Mouse (Mus musculus) CH12.LX (cell line): ENCODE data around the gene Cd2. TPM values are rescaled to one million over a fixed set of nuclear protein-coding genes. Genes with fewer than 3 reads are reported as not detected.

Experiments used
- DNase-seq: peaks from one replicate; pipeline ENCODE4 v3.0.0-alpha.2; 2013; ENCODE audit errors: extremely low read depth
- H3K27ac ChIP-seq: 2 replicates; pipeline ENCODE4 v1.5.1; 2012; ENCODE audit warnings: low read depth, mild to moderate bottlenecking, control low read depth, moderate library complexity; ENCODE audit not compliant: insufficient read depth
- H3K27me3 ChIP-seq: replicated peaks from 2 replicates; pipeline ENCODE3; 2012; ENCODE audit warnings: inconsistent platforms
- H3K36me3 ChIP-seq, 2 experiments: replicated peaks in 1 of 2; 2 replicates each; pipeline versions ENCODE3 to v1.6.1; 2012; ENCODE audit warnings: inconsistent platforms in 1 of 2, low read length in 1 of 2, mild to moderate bottlenecking in 1 of 2, mixed read lengths in 1 of 2, moderate library complexity in 1 of 2; ENCODE audit not compliant: control insufficient read depth in 1 of 2, insufficient read depth in 1 of 2
- H3K4me1 ChIP-seq, 2 experiments: 2 replicates each; pipeline ENCODE4 v1.6.1; 2012; ENCODE audit warnings: inconsistent platforms in 1 of 2, moderate library complexity in 1 of 2; ENCODE audit not compliant: insufficient read depth in 2 of 2, control insufficient read depth in 1 of 2
- H3K4me2 ChIP-seq: 2 replicates; pipeline ENCODE4 v1.6.1; 2012; ENCODE audit warnings: low read depth, mild to moderate bottlenecking, control low read depth; ENCODE audit not compliant: poor library complexity, insufficient read depth, severe bottlenecking
- H3K4me3 ChIP-seq, 3 experiments: fragments of 150-350 bp in 1 of 3; sonication (generic) in 1 of 3; replicated peaks in 1 of 3; 2 replicates each; pipeline versions ENCODE3 to v1.5.1; 2011 to 2012; ENCODE audit warnings: low read depth in 2 of 3, low read length in 2 of 3, mild to moderate bottlenecking in 2 of 3, moderate library complexity in 2 of 3, control low read depth in 1 of 3, improper control_type of control experiment in 1 of 3, inconsistent platforms in 1 of 3, mixed read lengths in 1 of 3; ENCODE audit not compliant: poor library complexity in 1 of 3
- H3K79me2 ChIP-seq: replicated peaks from 2 replicates; pipeline ENCODE4 v1.6.1; 2012; ENCODE audit warnings: mild to moderate bottlenecking, moderate library complexity; ENCODE audit not compliant: control insufficient read depth, poor library complexity, insufficient read depth, severe bottlenecking; ENCODE audit errors: extremely low read depth
- H3K9ac ChIP-seq: 2 replicates; pipeline ENCODE4 v1.6.1; 2012; ENCODE audit warnings: low read depth, mild to moderate bottlenecking, control low read depth, moderate library complexity; ENCODE audit not compliant: insufficient read depth
- H3K9me3 ChIP-seq: replicated peaks from 2 replicates; pipeline ENCODE3; 2012; ENCODE audit warnings: low read length, inconsistent platforms, mixed read lengths
- BHLHE40 ChIP-seq: IDR thresholded peaks from 2 replicates; pipeline ENCODE4 v1.6.1; 2011; ENCODE audit warnings: mild to moderate bottlenecking, low read depth, low read length, improper control_type of control experiment
- CHD2 ChIP-seq: IDR thresholded peaks from 2 replicates; pipeline ENCODE4 v1.6.1; 2011; ENCODE audit warnings: low read length, improper control_type of control experiment
- E2F4 ChIP-seq: IDR thresholded peaks from 2 replicates; pipeline ENCODE4 v1.6.1; 2011; ENCODE audit warnings: low read depth, low read length, improper control_type of control experiment; ENCODE audit not compliant: insufficient replicate concordance
- GABPA ChIP-seq: IDR thresholded peaks from 2 replicates; pipeline ENCODE4 v1.6.1; 2012; ENCODE audit warnings: low read depth, low read length, improper control_type of control experiment, inconsistent platforms; ENCODE audit not compliant: insufficient replicate concordance
- IRF4 ChIP-seq: IDR thresholded peaks from 2 replicates; pipeline ENCODE4 v1.6.1; 2014; ENCODE audit warnings: low read depth, mild to moderate bottlenecking, inconsistent platforms, low read length, improper control_type of control experiment
- JUND ChIP-seq: conservative IDR thresholded peaks from 2 replicates; pipeline ENCODE4 v1.6.1; 2011; ENCODE audit warnings: low read depth, low read length, improper control_type of control experiment
- MAX ChIP-seq: IDR thresholded peaks from 2 replicates; pipeline ENCODE4 v1.6.1; 2011; ENCODE audit warnings: low read length, improper control_type of control experiment
- MAZ ChIP-seq: IDR thresholded peaks from 2 replicates; pipeline ENCODE4 v1.6.1; 2012; ENCODE audit warnings: low read depth, mild to moderate bottlenecking, inconsistent platforms, low read length, improper control_type of control experiment, moderate library complexity
- MEF2A ChIP-seq: IDR thresholded peaks from 2 replicates; pipeline ENCODE4 v1.6.1; 2014; ENCODE audit warnings: low read depth, mild to moderate bottlenecking, inconsistent platforms, low read length, improper control_type of control experiment, borderline replicate concordance
- MXI1 ChIP-seq: IDR thresholded peaks from 2 replicates; pipeline ENCODE4 v1.6.1; 2011; ENCODE audit warnings: mild to moderate bottlenecking, low read depth, low read length, improper control_type of control experiment
- NELFE ChIP-seq: IDR thresholded peaks from 2 replicates; pipeline ENCODE4 v1.6.1; 2011; ENCODE audit warnings: low read depth, low read length, improper control_type of control experiment
- POLR2AphosphoS2 ChIP-seq: IDR thresholded peaks from 2 replicates; pipeline ENCODE4 v1.6.1; 2011; ENCODE audit warnings: low read depth, low read length, improper control_type of control experiment
- RCOR1 ChIP-seq: conservative IDR thresholded peaks from 2 replicates; pipeline ENCODE4 v1.6.1; 2012; ENCODE audit warnings: low read depth, mild to moderate bottlenecking, inconsistent platforms, low read length, improper control_type of control experiment
- SIN3A ChIP-seq: IDR thresholded peaks from 2 replicates; pipeline ENCODE4 v1.6.1; 2012; ENCODE audit warnings: low read length, improper control_type of control experiment, inconsistent platforms
- SMC3 ChIP-seq: IDR thresholded peaks from 2 replicates; pipeline ENCODE4 v1.6.1; 2011; ENCODE audit warnings: low read depth, low read length, improper control_type of control experiment
- UBTF ChIP-seq: IDR thresholded peaks from 2 replicates; pipeline ENCODE4 v1.6.1; 2012; ENCODE audit warnings: low read depth, mild to moderate bottlenecking, inconsistent platforms, low read length, improper control_type of control experiment, moderate library complexity
- USF2 ChIP-seq: conservative IDR thresholded peaks from 2 replicates; pipeline ENCODE4 v1.6.1; 2011; ENCODE audit warnings: low read depth, low read length, improper control_type of control experiment
- ZC3H11A ChIP-seq: IDR thresholded peaks from 2 replicates; pipeline ENCODE4 v1.6.1; 2012; ENCODE audit warnings: low read depth, mild to moderate bottlenecking, inconsistent platforms, low read length, improper control_type of control experiment
- ZMIZ1 ChIP-seq: IDR thresholded peaks from 2 replicates; pipeline ENCODE4 v1.6.1; 2012; ENCODE audit warnings: low read depth, mild to moderate bottlenecking, inconsistent platforms, low read length, improper control_type of control experiment
- dilution Hi-C: fragments of 300-500 bp; cut with MboI; formaldehyde crosslinking; loops from 2 replicates; pipeline ENCODE4 v1.14.3; 2020; ENCODE audit warnings: low sequenced_read_pairs; ENCODE audit not compliant: extremely low pct_unique_long_range_greater_than_20kb, extremely low pct_ligation_motif_present
- in situ Hi-C: fragments of 300-500 bp; cut with MboI; formaldehyde crosslinking; loops from 3 replicates; pipeline ENCODE4 v1.14.3; 2019; ENCODE audit warnings: low sequenced_read_pairs, low pct_ligation_motif_present, low pct_unique_long_range_greater_than_20kb, mixed read lengths
- polyA plus RNA-seq: library from polyadenylated mRNA; unstranded; fragments of >175 nt; gene quantifications from 2 replicates; pipeline ENCODE4 v1.2.1, GENCODE M21; 2012; ENCODE audit warnings: low read depth; ENCODE audit not compliant: insufficient read length
- total RNA-seq, 2 experiments: library from RNA; depleted of rRNA; stranded (reverse); fragments of 300-350 nt in 1 of 2; fragments of >200 nt in 1 of 2; gene quantifications; 2 replicates each; pipeline ENCODE4 v1.2.3; 2012 to 2014

Cd2 gene
- total and polyA plus RNA-seq, 3 experiments, result 9.5 to 35.0 (median 18.0) TPM

GRCm38 (mm10) chr3:101313266-101314051 lies 25.7 kb upstream of the Cd2 start:
- H3K4me1 ChIP-seq, result peaks cover 7 to 9% of the 10 kb centered on the region in 2 experiments
- H3K9me3 ChIP-seq, result peaks cover 2% of the 10 kb centered on the region
- H3K36me3 ChIP-seq, result no peaks in the 10 kb centered on the region
- no peak overlapping the region for H3K9ac ChIP-seq
- no peak overlapping the region for H3K4me2 ChIP-seq
- no peak overlapping the region for H3K27ac ChIP-seq
- H3K79me2 ChIP-seq, result no peaks in the 10 kb centered on the region
- dilution Hi-C loops, result no loop called here
- TF ChIP-seq SMC3, result no peak
- TF ChIP-seq E2F4, result no peak
- TF ChIP-seq IRF4, result no peak
- no peak for TF ChIP-seq MAZ
- TF ChIP-seq ZC3H11A, result no peak
- TF ChIP-seq NELFE, result no peak
- no peak for TF ChIP-seq MXI1
- no peak for TF ChIP-seq ZMIZ1
- TF ChIP-seq JUND, result no peak
- TF ChIP-seq MAX, result no peak
- TF ChIP-seq POLR2AphosphoS2, result no peak
- no peak for TF ChIP-seq RCOR1
- no peak for TF ChIP-seq CHD2
- TF ChIP-seq SIN3A, result no peak
- TF ChIP-seq GABPA, result no peak
- no peak for TF ChIP-seq MEF2A
- TF ChIP-seq UBTF, result no peak
- H3K27me3 ChIP-seq, result no peaks in the 10 kb centered on the region
- H3K4me3 ChIP-seq, result no peak overlapping the region
- in situ Hi-C loops, result loop anchor here (10.0 to 25.0 kb wide), 2 partner anchors 151 to 499 kb away; no protein-coding TSS in a partner anchor
- no peak for DNase-seq

- DNase-seq, result no peak
- no peak overlapping the region for H3K4me2 ChIP-seq
- in situ Hi-C loops, result loop anchor here (10.0 to 25.0 kb wide), 2 partner anchors 154 to 501 kb away; no protein-coding TSS in a partner anchor
- H3K4me3 ChIP-seq, result no peak overlapping the region
- no peak overlapping the region for H3K27ac ChIP-seq
- H3K27me3 ChIP-seq, result no peaks in the 10 kb centered on the region
- H3K79me2 ChIP-seq, result no peaks in the 10 kb centered on the region
- no peaks in the 10 kb centered on the region for H3K9me3 ChIP-seq
- TF ChIP-seq USF2, result no peak
- TF ChIP-seq BHLHE40, result peak; percentile 36
- TF ChIP-seq, all 38 proteins: peak for 1
- Histone ChIP-seq H3K36me3 (no peaks in the 10 kb centered on the region), H3K9ac (no peak overlapping the region), H3K4me1 (peaks cover 7 to 9% of the 10 kb centered on the region in 2 experiments)
- dilution Hi-C loops, result no loop called here
Measured at GRCm38 (mm10) chr3:101310977-101311376, 23.2 kb upstream of the Cd2 start.
